Mouse (Mus musculus) thymus, postnatal 14 days (tissue): ENCODE measurements at regions not wholly inside any gene's neighbourhood (a gene's known extent, or its start where the extent isn't known, plus 50 kb on each side); places are given as distances from the start of the nearest gene placed in this dataset.

Source experiments
- DNase-seq: peaks from one replicate; pipeline ENCODE4 v3.0.0; 2021

DNA sequence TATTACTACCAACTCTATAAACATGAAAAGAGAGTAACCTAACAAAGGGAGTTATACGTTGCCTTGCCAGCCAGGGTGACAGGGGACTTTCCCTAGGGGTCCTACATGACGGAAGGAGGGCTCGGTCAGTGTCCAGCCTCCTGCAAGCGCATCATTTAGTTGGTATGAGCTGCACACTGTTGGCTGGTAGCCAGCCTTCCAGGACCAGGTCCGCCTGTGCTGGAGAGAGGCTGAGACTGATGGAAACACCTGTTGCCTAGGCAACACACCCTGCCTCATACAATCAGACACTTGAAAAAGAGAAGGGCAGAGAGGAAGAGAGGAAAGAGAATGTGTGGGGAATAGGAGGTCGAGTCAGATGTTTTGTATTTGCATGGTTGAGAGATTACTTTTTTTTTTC lies 93.3 kb upstream of the Rybp start:
- DNase-seq: no peak

DNA sequence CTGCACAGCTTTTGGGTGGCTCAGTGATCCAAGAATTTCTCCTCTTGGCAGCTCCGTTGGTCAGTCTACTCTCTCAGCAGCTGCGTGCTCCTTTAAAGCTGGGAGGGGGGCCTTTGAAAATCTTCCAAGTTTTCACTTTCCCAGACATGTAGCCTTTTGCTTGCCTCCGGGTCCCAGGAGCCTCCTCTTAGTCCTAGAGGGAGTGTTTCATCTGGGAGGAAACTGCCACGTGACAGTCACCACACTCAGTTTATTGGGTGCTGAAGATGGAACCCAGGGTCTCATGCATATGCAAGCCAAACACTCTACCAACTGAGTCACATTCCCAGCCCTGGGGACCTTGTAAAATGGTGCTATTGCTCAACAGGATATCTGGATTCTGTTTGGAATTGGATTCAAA lies 92.5 kb upstream of the Rybp start:
- DNase-seq: no peak

DNA sequence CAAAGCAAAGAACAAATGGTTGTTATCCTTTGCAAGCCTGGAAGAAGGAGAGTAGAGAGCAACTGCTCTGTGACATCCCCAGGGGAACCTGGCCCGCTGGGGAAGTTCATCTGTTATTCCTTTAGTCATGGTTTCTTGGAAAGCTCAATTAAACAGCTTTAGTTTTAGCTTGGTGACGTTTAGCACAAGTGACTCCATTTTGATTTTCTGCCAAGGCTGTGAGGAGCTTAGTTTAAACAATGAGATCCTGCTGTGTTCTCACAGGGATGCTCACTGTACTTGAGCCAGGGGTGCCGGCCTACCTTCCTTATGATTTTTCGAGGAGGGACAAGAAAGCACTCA lies 91.2 kb upstream of the Rybp start:
- no peak for DNase-seq

DNA sequence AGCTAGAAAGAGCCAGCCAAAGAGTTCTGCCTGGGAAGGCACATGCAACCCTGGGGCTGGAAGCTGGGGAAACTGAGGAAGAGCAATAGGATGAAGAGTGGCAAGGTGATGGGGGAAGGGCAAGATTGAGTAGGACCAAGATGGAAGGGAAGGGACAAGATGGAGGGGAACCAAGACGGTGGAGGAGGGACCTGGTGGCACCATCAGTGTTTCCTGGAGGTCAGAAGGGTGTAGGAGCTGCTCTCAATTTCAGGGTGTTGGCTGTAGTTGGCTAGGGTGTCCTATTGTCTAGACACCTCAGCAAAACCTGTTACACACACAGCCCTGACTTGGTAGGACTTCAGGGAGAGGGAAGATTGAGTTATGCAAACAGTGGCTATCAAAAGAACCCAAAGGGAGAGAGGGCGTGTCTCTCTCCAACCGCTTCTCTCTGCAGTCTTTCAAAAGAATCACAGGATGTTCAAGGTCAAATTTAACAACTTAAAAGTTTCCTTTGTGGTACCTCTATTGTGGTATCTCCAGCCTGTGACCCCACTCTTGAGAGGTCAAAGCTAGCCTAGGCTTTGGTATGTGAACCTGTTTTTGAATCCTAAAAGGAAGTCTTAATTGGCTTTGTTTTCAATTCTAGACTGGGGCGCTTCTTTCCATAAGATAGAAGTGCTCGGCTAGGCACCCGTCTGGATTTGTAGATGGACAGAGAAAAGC lies 90.7 kb upstream of the Rybp start:
- DNase-seq: no peak

DNA sequence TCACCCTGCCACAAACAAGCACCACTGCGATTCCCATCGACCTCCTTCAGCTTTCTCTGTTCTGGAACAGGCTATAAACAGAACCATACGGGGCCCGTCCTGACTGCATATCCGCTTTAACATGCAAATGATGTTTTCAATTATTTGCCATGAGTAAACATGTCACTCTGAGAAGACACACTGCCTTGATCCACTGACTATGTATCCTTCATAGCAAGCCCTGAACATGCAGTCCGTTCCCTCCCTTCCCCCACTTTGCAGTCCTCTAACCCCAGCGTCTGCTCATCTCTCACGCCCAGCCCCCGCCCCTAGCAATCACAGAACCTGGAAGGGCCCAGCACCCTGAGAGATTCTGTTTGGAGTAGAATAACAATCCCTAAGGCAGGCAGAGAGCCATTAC lies 89.4 kb upstream of the Rybp start:
- DNase-seq: no peak

DNA sequence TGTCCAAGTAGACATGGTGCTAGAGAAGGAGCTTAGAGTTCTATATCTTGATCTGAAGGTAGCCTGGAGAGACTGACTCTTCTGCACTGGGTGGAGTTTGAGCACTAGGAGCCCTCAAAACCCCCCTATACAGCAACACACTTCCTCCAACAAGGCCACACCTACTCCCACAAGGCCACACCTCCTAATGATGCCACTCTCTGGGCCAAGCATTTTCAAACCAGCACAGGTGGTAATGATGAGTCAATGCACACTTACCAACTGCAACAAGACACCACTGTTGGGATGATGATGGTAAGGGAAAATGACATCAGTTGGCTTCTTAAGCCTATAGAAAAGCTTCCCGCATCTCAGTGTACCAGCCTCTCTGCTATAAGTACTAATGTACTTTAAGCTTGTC lies 83.5 kb upstream of the Rybp start:
- no peak for DNase-seq

DNA sequence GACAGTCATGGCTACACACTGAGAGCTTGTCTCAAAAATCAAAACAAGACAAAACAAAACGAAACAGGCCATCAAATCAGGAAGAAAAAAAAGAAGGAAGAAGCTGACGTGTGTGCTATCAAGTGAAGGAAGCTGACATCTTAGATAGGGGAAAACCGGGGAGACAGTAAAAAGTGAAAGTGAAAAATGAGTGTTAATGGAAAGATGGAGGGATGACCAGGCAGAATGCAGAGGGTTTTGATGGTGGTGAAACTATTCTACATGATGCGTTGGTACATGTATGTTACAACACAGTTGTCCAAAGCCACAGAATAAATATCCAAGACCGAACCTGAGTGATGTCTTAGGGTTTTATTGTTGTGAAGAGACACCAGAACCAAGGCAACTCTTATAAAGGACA lies 83.1 kb upstream of the Rybp start:
- DNase-seq: no peak

DNA sequence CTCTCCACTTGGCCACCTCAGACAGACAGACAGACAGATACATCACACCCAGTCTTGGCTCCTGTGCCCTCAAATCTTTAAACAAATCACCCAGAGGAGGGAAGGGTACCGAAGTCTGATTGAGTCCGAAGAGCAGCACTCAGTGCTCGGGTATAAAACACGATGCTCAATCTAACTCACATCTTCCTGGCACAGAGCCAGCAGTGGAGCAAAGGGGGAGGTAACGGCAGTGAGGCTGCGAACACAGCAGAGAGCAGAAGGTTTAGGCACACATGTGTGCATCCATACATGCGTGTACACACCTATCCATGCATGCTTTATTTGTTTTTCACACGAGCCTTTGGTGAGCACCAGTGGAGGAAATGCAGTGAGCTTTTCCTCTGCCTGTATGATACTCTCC lies 78.9 kb upstream of the Rybp start:
- DNase-seq: no peak

DNA sequence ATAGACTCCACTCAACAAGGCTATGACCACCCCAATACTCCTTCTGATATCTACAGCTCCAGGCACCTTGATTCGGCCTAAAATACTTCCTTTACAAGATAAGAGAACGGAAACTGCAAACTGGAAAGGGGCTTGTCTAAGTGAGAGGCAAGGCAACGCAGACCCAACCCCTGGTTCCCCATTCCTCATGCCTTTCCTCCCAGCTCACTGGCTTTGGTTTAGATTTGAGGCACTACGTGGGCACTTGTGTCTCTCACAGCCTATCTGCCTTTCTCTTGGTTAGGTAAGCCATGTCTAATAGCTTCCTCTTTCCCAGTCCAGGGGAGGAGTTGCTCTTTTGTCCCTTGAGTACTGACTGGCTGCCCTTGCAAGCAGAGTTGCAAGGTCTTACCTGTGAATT lies 78.5 kb upstream of the Rybp start:
- no peak for DNase-seq

DNA sequence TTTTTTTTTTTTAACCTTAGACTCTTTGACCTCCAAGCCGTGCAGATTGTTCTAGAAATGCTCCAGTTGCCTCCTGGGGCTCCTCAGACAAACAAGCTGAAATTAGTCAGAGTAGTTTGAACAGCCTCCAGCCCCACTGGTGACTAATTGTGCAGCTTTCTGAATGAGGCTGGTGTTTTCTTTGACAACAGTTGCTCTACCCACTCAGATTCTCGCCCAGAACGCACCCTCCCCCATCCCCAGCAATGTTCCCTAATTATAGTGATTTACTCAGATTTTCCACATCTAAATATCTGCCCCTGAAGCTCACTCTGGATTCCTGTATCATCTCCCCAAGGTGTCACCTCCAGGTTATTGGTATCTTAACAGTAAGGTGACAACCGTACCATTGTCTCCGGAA lies 76.4 kb upstream of the Rybp start:
- DNase-seq: no peak

DNA sequence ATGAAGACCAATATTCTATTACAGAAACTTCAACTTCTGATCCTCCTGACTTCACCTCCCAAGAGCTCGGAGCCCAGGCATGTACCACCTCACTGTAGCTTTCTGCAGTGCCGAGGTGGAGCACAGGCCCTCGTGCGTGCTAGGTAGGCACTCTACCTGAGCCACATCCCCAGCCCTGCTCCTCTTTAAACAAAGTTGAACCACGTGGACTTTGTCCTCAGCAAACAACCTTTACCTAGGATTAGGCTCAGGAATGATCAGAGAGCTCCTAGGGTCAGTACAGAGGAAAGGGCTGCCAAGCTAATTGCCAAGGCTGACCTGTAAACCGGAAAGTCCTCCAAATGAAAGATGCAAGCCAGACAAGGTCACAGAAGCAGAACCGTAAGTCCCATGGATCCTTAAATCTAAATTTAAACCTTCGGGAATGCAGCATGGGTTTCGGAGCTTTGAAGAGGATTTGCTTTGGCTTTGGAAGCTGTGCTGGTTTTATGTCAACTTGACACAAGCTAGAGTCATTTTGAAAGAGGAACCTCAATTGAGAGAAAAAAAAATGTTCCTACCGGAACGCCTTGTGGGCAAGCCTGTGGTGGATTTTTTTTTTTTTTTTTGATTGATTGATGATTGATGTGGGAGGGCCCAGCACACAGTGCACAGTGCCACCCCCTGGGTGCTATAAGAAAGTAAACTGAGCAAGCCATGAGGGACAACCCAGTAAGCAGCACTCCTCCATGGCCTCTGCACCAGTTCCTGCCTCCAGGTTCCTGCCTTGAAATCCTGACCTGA lies 69.5 kb upstream of the Rybp start:
- no peak for DNase-seq

DNA sequence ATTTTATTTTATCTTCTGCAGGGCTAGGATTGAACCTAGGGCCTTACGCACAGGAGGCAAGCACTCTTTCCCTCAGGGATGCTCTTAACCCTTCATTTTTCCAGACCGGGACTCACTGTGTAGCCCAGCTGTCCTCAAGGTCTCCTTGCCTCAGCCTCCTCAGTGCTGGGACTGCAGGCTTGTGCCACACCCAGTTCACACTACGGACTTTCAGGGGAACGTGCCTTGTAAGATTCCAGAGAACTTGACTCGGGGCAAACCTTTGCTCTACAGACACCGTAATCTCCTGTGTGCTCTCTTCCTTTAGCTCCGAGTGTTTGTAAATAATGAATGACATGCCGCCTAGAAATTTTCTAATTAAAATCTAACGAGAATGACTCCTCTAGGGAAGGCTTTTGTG lies 68.6 kb upstream of the Rybp start:
- DNase-seq: no peak

DNA sequence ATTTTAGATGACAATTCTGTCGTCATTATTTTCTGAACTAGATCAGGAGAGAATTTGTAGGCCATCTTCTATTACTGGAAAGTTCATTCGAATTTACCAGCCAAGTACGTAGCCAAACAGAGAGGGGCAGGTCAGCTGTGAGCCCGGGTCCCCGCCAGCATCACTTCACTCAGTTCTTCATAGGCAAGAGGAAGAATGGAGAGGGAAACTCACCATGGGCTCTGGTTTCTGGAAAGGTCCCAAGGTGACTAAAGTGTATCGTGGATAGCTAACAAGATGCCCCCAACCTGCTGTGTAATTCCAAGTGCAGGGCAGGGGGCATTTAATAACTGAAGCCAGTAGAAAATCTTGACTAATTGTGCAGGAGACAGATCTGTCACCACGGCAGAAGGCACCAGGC lies 60.2 kb upstream of the Rybp start:
- no peak for DNase-seq

DNA sequence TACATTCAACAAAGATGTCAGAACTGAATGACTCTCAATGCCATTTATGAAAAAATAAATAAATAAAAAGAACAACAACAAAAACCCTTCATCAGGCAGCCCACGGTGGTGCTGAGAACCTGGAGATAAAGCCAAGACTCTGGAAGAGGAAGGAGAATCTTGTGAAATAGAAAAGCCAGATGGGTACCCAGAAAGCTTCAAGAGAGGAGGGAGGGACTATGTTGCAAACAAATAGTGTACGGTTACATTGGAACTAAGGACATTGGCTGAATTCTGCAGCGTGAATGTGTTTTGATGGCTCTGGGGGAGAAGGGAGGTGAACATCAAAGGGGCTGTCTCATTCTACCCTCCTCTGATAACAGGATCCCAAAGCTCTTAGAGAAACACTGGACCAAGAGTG lies 57.8 kb upstream of the Rybp start:
- DNase-seq: no peak

DNA sequence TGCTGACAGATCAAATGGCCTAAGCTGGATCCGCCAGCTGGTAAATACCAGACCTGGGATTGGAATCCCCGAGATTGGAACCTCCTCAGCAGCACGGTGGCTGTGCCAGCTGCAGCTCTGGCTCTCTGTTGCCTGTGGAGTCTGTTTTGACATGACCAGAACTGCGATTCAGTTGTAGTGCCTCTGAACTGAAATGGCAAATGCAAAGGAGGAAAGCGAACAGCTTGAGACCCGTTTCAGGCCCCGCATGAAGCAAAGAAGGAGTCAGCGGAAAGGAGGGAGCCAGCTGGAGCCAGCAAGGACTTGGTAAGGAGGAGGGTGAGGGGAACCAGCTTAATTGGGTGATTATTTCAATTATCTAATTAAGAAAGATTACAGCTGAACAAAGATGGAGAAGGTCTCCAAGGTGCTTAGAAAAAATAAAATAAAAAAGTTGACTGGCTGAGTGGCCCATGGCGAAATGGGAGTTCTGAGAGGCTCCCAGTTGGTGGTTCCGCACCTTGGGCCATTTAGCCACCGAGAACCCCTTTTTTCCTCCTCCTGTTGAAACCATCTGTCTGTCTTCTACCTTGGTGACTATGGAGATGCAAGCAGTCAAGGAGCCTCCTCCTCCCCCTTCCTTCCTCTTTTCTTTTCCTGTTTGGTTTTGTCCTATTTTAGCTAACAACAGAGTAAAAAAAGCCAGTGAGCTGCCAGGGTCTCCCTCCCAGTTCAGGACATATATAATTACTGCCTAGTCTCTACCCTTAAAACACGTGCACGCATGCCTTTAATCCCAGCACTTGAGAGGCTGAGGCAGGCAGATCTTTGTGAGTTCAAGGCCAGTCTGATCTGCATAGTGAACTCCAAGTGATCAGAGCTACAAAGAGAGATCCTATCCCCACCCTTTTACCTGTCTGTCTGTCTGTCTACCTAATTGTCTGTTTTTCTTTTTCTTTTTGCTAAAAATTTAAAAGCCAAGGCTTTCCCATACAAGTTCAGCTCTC lies 54.3 kb upstream of the Rybp start:
- no peak for DNase-seq

DNA sequence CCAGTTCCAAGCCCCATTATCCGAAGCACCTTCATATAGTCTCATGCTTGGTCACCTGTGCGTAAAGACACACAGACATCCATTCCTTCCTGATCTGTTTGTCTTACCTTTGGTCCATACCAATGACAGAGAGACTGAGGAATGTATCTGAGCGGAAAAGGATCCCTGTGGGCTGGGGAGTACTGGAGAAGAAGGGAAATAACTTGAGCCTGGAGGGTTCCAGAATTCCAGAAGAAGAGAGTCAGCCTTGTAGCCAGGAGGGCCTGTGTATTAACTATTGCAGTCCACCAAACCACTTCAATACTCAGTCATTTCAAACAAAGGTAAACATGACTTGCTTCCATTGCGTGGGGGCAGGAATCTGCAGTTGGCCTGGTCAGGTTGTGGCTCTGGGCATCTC lies 51.0 kb upstream of the Rybp start:
- no peak for DNase-seq
